Mouse (Mus musculus) intestine, embryonic 16.5 days (tissue): ENCODE measurements at regions not wholly inside any gene's neighbourhood (a gene's known extent, or its start where the extent isn't known, plus 50 kb on each side); places are given as distances from the start of the nearest gene placed in this dataset.

ENCODE experiments used
- ATAC-seq: fragments of 200-750 bp; cut with Nextera tagmentation; 2 replicates; pipeline ENCODE4 v1.8.0; 2017; ENCODE audit warnings: moderate TSS enrichment, moderate library complexity
- H3K27ac ChIP-seq: fragments of 300-500 bp; sonication (generic); 2 replicates; pipeline ENCODE4 v1.5.1; 2014; ENCODE audit warnings: mild to moderate bottlenecking, low read length
- H3K27me3 ChIP-seq: fragments of 300-500 bp; sonication (generic); replicated peaks from 2 replicates; pipeline ENCODE4 v1.6.1; 2014; ENCODE audit warnings: low read length, control low read depth, mixed read lengths; ENCODE audit not compliant: control insufficient read depth, insufficient read depth
- H3K36me3 ChIP-seq: fragments of 300-500 bp; sonication (generic); 2 replicates; pipeline ENCODE4 v1.6.1; 2014; ENCODE audit warnings: low read length, control low read depth; ENCODE audit not compliant: control insufficient read depth, insufficient read depth
- H3K4me1 ChIP-seq: fragments of 300-500 bp; sonication (generic); 2 replicates; pipeline ENCODE4 v1.6.1; 2014; ENCODE audit warnings: low read length, control low read depth, mixed read lengths; ENCODE audit not compliant: control insufficient read depth, insufficient read depth
- H3K4me2 ChIP-seq: fragments of 300-500 bp; sonication (generic); 2 replicates; pipeline ENCODE4 v1.6.1; 2014; ENCODE audit warnings: low read depth, low read length, control low read depth
- H3K4me3 ChIP-seq: fragments of 300-500 bp; sonication (generic); 2 replicates; pipeline ENCODE4 v1.5.1; 2014; ENCODE audit warnings: mild to moderate bottlenecking, low read length
- H3K9ac ChIP-seq: fragments of 300-500 bp; sonication (generic); 2 replicates; pipeline ENCODE4 v1.6.1; 2014; ENCODE audit warnings: low read depth, low read length
- H3K9me3 ChIP-seq: fragments of 300-500 bp; sonication (generic); 2 replicates; pipeline ENCODE4 v1.6.1; 2016; ENCODE audit warnings: low read length, control low read depth; ENCODE audit not compliant: control insufficient read depth
- WGBS: fragments of 180-500 bp; shearing (Covaris S2); extraction: QIAGEN DNeasy Blood & Tissue Kit; methylation state at CpG from one replicate; pipeline ENCODE4 v1.1.7; 2014; 5-methylcytosine and 5-hydroxymethylcytosine counted together

DNA sequence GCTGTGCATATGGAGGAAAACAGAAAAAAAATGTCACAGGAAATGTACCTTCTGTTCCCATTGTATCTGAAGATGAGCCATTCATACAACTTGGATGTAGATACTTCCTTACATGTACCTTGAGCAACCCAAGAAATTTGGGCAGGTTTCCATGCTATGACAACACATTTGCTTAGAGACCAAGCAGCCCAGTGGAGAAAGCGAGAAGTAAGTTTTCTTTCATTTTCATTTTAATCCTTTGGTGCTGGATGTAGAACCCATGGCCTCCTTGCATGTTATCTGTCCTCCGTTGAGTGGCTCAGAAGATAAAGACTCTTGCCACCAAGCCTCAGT is 174.3 kb downstream of the Plk2 start:
- Histone ChIP-seq H3K36me3 (no peaks in the 10 kb centered on the region), H3K4me2 (no peak overlapping the region), H3K27me3 (no peaks in the 10 kb centered on the region), H3K4me1 (0 out of 2 replicates have a peak, but pooled peaks cover under 1% of the 10 kb centered on the region), H3K9ac (no peak overlapping the region), H3K27ac (no peak overlapping the region), H3K9me3 (no peaks in the 10 kb centered on the region), H3K4me3 (no peak overlapping the region)
- no peak for ATAC-seq
- WGBS = 94% methylated on average over 2 of the region's 2 CpGs

DNA sequence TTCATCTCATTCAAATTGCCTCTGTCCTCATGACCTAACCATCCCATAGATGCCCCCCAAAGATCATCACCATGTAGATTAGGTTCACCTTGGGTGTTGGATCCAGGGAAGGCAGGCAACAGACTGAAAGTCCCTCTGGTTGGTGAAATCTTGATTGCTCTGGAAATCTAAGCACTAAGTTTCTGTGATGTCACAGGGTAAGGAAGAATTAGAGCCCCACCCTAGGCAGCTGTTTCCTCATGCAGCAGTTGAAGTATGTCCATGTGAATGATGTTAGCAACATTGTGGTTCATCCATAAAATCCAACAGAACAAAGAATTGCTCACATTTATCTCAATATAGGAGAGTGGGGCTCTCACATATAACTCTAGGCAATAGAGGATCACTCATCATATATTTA is 175.5 kb downstream of the Plk2 start:
- Histone ChIP-seq H3K4me2 (no peak overlapping the region), H3K4me3 (no peak overlapping the region), H3K9me3 (no peaks in the 10 kb centered on the region), H3K36me3 (no peaks in the 10 kb centered on the region), H3K9ac (no peak overlapping the region), H3K4me1 (no peaks in the 10 kb centered on the region), H3K27me3 (no peaks in the 10 kb centered on the region), H3K27ac (no peak overlapping the region)
- ATAC-seq = no peak

DNA sequence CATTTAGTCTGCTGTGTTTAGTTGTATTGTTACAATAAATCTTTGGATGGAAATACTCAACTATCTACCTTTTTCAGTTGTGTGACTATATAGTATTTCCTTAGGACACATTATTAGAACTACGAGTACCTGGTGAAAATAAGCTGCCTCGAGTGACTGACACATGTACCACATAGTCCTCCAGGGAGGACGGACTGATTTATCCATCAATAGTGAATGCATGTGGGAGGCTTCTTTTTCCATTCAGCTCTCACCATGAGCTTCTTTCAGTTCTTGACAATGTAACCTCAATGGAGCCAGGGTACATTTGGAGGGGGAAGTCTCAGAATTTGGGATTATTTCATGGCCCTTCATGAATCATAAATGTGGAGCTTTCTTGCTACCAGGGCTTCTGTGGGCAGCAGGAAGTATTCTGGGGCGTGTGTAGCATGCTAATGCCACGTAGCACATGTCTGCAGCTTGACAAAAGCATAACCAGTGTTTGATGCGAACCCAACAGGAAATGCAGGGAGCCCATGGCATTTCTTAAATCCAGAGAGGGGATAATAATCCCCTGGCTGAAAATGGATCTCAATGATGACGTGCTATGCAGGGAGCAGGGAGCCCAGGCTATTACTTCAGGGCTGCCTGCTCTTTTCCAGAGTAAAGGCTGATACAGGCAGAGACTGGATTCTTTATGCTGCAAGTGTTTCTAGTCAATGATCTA is 178.7 kb downstream of the Plk2 start:
- 75% methylated on average over 7 of the region's 7 CpGs for WGBS
- H3K9me3 ChIP-seq = no peaks in the 10 kb centered on the region
- no peak overlapping the region for H3K9ac ChIP-seq
- ATAC-seq = no peak
- no peak overlapping the region for H3K4me3 ChIP-seq
- no peak overlapping the region for H3K4me2 ChIP-seq
- no peak overlapping the region for H3K27ac ChIP-seq
- H3K4me1 ChIP-seq = no peaks in the 10 kb centered on the region
- H3K36me3 ChIP-seq = no peaks in the 10 kb centered on the region
- no peaks in the 10 kb centered on the region for H3K27me3 ChIP-seq

DNA sequence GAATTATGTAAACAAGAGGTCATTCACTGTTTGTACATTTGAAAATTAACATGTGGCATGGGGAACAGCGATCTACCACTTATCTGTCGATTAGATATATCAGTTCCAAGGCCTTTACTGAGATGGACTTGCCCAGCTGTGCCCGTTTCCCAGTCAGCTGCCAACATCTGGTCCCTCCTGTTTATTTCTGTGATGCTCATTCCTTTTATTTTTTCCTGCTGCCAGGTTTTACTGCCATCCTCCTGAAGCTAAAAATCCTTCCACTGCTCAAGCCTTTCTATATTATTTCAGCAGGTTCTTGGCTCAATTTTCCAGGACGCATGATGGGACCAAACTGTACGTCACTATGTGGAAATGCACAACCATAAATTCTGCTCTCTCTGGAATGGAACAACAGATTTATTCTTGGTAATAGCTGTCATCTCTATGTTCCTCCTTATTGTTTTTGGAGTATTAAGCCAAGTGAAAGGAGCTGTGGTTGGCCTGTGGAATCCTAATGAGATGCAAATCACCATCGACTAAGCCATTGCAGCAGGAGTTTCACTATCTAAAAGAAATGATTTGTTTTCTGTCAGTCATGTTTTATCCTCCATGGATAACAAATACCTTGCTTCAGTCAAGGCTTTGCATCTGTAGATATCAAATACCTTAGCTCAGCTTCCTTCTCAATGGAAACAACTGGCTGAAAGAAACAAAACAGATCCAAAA is 180.1 kb downstream of the Plk2 start:
- no peak overlapping the region for H3K27ac ChIP-seq
- no peaks in the 10 kb centered on the region for H3K27me3 ChIP-seq
- H3K36me3 ChIP-seq = no peaks in the 10 kb centered on the region
- H3K4me1 ChIP-seq = no peaks in the 10 kb centered on the region
- no peak overlapping the region for H3K9ac ChIP-seq
- no peak overlapping the region for H3K4me2 ChIP-seq
- 64% methylated on average over 6 of the region's 6 CpGs for WGBS
- H3K4me3 ChIP-seq = no peak overlapping the region
- H3K9me3 ChIP-seq = no peaks in the 10 kb centered on the region
- ATAC-seq = no peak

DNA sequence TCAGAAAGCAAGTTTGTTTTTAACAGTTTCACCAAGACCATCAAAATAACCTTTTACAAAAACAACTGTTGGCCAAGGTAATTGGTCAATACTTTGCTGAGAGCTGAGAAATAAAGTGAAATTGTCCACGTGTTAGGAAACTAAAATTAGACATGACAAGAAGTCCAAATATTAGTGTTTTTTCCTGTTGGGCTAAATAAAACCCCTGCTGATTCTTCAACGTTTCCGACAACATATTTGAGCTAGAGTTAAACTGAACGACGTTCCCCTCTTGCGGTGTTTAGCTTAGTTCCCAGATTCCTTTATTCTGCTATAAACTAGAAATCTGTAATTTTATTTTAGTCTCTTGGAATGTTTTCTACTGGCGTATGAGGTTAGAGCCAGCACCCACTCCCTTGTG is 183.3 kb downstream of the Plk2 start:
- Histone ChIP-seq H3K27me3 (no peaks in the 10 kb centered on the region), H3K4me2 (no peak overlapping the region), H3K36me3 (no peaks in the 10 kb centered on the region), H3K4me1 (no peaks in the 10 kb centered on the region), H3K27ac (no peak overlapping the region), H3K9me3 (no peaks in the 10 kb centered on the region), H3K4me3 (no peak overlapping the region), H3K9ac (no peak overlapping the region)
- ATAC-seq = no peak
- 52% methylated on average over 7 of the region's 7 CpGs for WGBS

DNA sequence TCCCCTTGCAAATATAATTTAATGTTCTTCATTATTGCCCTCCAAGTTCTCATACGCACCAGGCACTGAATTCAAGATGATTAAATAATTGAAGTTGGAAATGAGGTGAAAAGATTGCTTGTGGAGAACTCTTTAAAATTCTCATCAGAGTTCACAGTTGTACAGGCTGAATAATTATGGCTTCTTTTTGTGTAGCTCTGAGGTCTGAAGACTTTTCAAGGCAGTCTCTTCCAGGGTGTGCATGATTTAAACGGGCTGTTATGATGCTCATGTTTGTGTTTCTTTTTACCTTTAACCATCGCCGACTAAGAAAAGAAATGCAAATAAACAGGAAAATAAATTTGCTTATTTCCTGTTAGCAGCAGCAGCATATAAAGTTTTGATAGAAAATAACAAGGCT is 185.3 kb downstream of the Plk2 start:
- Histone ChIP-seq H3K9ac (no peak overlapping the region), H3K36me3 (no peaks in the 10 kb centered on the region), H3K4me3 (no peak overlapping the region), H3K4me2 (no peak overlapping the region), H3K27ac (no peak overlapping the region), H3K27me3 (no peaks in the 10 kb centered on the region), H3K9me3 (no peaks in the 10 kb centered on the region), H3K4me1 (no peaks in the 10 kb centered on the region)
- ATAC-seq = no peak
- 87% methylated on average over 4 of the region's 4 CpGs for WGBS

DNA sequence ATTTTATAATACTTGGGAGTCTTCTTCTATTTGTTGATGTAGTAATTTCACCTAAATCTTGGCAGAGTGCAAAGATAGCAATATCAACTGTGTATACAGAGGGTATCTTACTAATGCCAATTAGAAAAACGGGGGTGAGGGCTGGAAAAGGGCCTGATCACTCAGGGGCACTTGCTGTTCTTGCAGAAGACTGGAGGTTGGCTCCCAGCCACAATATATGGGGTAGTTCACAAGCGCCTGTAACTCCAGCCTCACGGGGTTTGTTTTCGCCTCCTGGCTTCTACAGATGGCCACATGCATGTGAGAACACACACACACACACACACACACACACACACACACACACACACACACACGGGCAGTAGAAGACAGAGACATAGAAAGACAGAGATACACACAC is 185.7 kb downstream of the Plk2 start:
- no peak overlapping the region for H3K4me2 ChIP-seq
- H3K4me3 ChIP-seq = no peak overlapping the region
- no peak overlapping the region for H3K27ac ChIP-seq
- no peak overlapping the region for H3K9ac ChIP-seq
- no peak for ATAC-seq
- no peaks in the 10 kb centered on the region for H3K9me3 ChIP-seq
- no peaks in the 10 kb centered on the region for H3K36me3 ChIP-seq
- WGBS = 77% methylated on average over 5 of the region's 5 CpGs
- H3K27me3 ChIP-seq = no peaks in the 10 kb centered on the region
- H3K4me1 ChIP-seq = no peaks in the 10 kb centered on the region

DNA sequence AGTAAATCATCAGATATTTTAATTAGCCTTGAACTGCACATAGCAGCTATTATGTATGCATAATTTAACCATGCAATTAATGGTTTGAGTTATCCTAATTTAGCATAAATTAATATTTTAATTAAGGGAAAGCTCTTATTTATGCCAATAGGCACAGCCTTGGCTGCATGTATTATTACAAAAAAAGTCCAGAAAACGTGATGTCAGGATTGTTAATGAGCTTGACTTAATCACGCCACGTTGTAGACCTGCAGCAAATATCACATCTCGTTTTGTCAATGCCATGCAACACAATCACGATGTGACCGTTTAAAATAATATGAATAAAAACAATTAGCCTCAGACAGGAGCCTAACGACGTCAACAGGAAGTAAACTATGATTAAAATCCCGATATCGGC is 189.9 kb downstream of the Plk2 start:
- no peak overlapping the region for H3K4me3 ChIP-seq
- no peak overlapping the region for H3K9ac ChIP-seq
- H3K4me1 ChIP-seq = no peaks in the 10 kb centered on the region
- no peaks in the 10 kb centered on the region for H3K9me3 ChIP-seq
- no peak overlapping the region for H3K27ac ChIP-seq
- no peak overlapping the region for H3K4me2 ChIP-seq
- ATAC-seq = no peak
- H3K27me3 ChIP-seq = no peaks in the 10 kb centered on the region
- no peaks in the 10 kb centered on the region for H3K36me3 ChIP-seq
- WGBS = 82% methylated on average over 10 of the region's 10 CpGs

DNA sequence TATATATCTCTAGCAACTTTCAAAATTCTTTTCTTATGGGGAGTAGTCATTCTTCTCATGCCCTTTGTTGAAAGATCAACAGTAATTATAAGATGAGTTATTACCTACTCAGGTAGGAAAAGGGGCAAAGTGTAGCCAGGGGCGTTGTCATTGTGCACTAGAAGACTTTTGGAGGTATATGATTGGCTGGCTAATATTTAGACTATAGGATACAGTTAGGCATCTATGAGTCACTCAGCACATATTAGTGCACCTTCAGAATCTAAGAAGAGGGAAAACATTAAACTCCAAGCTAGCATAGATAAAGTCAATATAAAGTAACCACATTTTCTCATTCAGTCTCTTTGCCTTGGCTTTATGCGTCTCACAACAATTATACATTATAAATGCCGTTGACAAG is 199.8 kb downstream of the Plk2 start:
- Histone ChIP-seq H3K36me3 (no peaks in the 10 kb centered on the region), H3K4me2 (no peak overlapping the region), H3K4me3 (no peak overlapping the region), H3K27ac (no peak overlapping the region), H3K9ac (no peak overlapping the region), H3K9me3 (no peaks in the 10 kb centered on the region), H3K4me1 (no peaks in the 10 kb centered on the region), H3K27me3 (no peaks in the 10 kb centered on the region)
- WGBS = 85% methylated on average over 3 of the region's 3 CpGs
- ATAC-seq = no peak

DNA sequence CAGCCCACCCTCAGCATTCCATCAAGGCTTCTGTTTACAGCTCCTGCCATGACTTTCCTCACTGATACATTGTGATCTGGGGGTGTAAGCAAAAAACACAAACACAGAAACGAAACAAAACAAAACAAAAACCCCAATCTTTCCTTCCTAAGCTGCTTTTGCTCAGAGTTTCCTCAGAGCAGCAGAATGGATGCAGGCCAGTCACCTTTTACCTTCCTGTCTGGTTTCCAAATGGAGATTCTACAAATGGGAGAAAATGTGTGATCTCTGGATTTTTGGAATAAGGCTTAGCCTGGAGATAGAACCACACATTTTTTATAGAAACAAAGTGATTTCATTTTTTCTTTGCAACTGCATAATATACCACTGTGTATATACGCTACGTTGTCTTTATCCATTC is 204.8 kb downstream of the Plk2 start:
- Histone ChIP-seq H3K27me3 (no peaks in the 10 kb centered on the region), H3K36me3 (no peaks in the 10 kb centered on the region), H3K4me2 (no peak overlapping the region), H3K4me3 (no peak overlapping the region), H3K27ac (no peak overlapping the region), H3K4me1 (no peaks in the 10 kb centered on the region), H3K9me3 (no peaks in the 10 kb centered on the region), H3K9ac (no peak overlapping the region)
- WGBS = 78% methylated on average over 3 of the region's 3 CpGs
- no peak for ATAC-seq
